Mouse (Mus musculus): Measurements from ENCODE around the gene Wdr59.
A peak's percentile ranks its signal among the peaks of the same experiment; 100 is the strongest.

GRCm38 (mm10) chr8:111465341-111465740, 56.6 kb downstream of the Wdr59 start:
- TF ChIP-seq CTCF (IDR thresholded peaks at IDR 0.05) (peak; percentile 58), EP300 (IDR thresholded peaks at IDR 0.05) (no peak)

Data from lung, postnatal 0 days (tissue).